Mouse (Mus musculus): ENCODE measurements around the gene Scd3. TPM values are rescaled to one million over a fixed set of nuclear protein-coding genes. Genes with fewer than 3 reads are reported as not detected.

The Scd3 gene
- total RNA-seq (2015; ENCODE audit: low replicate concordance): not detected in 2 replicates
- total RNA-seq (2017; ENCODE audit: low replicate concordance): not detected in 2 replicates

GRCm38 (mm10) chr19:44203015-44203564, at the start of gene Scd3:
Gene Scd3 (plus strand): TSS chr19:44203269.
- ATAC-seq (replicated peaks; ENCODE audit: low FRiP score, poor library complexity, severe bottlenecking): 0 out of 2 replicates have a peak, but pooled peaks have one; percentile 30

GRCm38 (mm10) chr19:44153781-44154180, 49.3 kb upstream of the Scd3 start:
- no peak for ATAC-seq (replicated peaks; ENCODE audit: low FRiP score, poor library complexity, severe bottlenecking)

GRCm38 (mm10) chr19:44157005-44157404, 46.1 kb upstream of the Scd3 start:
- no peak for ATAC-seq (replicated peaks; ENCODE audit: low FRiP score, poor library complexity, severe bottlenecking)

GRCm38 (mm10) chr19:44159386-44159785, 43.7 kb upstream of the Scd3 start:
- ATAC-seq (replicated peaks; ENCODE audit: low FRiP score, poor library complexity, severe bottlenecking): no peak

- ATAC-seq (replicated peaks; ENCODE audit: low FRiP score, poor library complexity, severe bottlenecking): no peak
Measured at GRCm38 (mm10) chr19:44161515-44161914, 41.6 kb upstream of the Scd3 start.

GRCm38 (mm10) chr19:44174835-44175234, 28.2 kb upstream of the Scd3 start:
- no peak for ATAC-seq (replicated peaks; ENCODE audit: low FRiP score, poor library complexity, severe bottlenecking)

- ATAC-seq (replicated peaks; ENCODE audit: low FRiP score, poor library complexity, severe bottlenecking): no peak
Measured at GRCm38 (mm10) chr19:44176741-44177140, 26.3 kb upstream of the Scd3 start.

GRCm38 (mm10) chr19:44180502-44180901, 22.6 kb upstream of the Scd3 start:
- ATAC-seq (replicated peaks; ENCODE audit: low FRiP score, poor library complexity, severe bottlenecking): no peak

- ATAC-seq (replicated peaks; ENCODE audit: low FRiP score, poor library complexity, severe bottlenecking): no peak
Measured at GRCm38 (mm10) chr19:44183968-44184367, 19.1 kb upstream of the Scd3 start.

- no peak for ATAC-seq (replicated peaks; ENCODE audit: low FRiP score, poor library complexity, severe bottlenecking)
Measured at GRCm38 (mm10) chr19:44189056-44189455, 14.0 kb upstream of the Scd3 start.

GRCm38 (mm10) chr19:44192342-44192741, 10.7 kb upstream of the Scd3 start, which contains the start of gene Pkd2l1:
Gene Pkd2l1 (minus strand): TSS chr19:44192442.
- no peak for ATAC-seq (replicated peaks; ENCODE audit: low FRiP score, poor library complexity, severe bottlenecking)

GRCm38 (mm10) chr19:44193906-44194305, 9.2 kb upstream of the Scd3 start:
- no peak for ATAC-seq (replicated peaks; ENCODE audit: low FRiP score, poor library complexity, severe bottlenecking)

- 0 out of 2 replicates have a peak, but pooled peaks have one; percentile 58 for ATAC-seq (replicated peaks; ENCODE audit: low FRiP score, poor library complexity, severe bottlenecking)
Measured at GRCm38 (mm10) chr19:44195138-44195537, 7.9 kb upstream of the Scd3 start.

- ATAC-seq (replicated peaks; ENCODE audit: low FRiP score, poor library complexity, severe bottlenecking): no peak
Measured at GRCm38 (mm10) chr19:44197053-44197852, 5.8 kb upstream of the Scd3 start.

- ATAC-seq (replicated peaks; ENCODE audit: low FRiP score, poor library complexity, severe bottlenecking): no peak
Measured at GRCm38 (mm10) chr19:44198494-44198893, 4.6 kb upstream of the Scd3 start.

GRCm38 (mm10) chr19:44198964-44199363, 4.1 kb upstream of the Scd3 start:
- ATAC-seq (replicated peaks; ENCODE audit: low FRiP score, poor library complexity, severe bottlenecking): no peak

GRCm38 (mm10) chr19:44207079-44207478, 4.0 kb downstream of the Scd3 start:
- ATAC-seq (replicated peaks; ENCODE audit: low FRiP score, poor library complexity, severe bottlenecking): no peak

GRCm38 (mm10) chr19:44215255-44215654, 12.2 kb downstream of the Scd3 start:
- no peak for ATAC-seq (replicated peaks; ENCODE audit: low FRiP score, poor library complexity, severe bottlenecking)

- ATAC-seq (replicated peaks; ENCODE audit: low FRiP score, poor library complexity, severe bottlenecking): no peak
Measured at GRCm38 (mm10) chr19:44217958-44218525, 15.0 kb downstream of the Scd3 start.

- ATAC-seq (replicated peaks; ENCODE audit: low FRiP score, poor library complexity, severe bottlenecking): no peak
Measured at GRCm38 (mm10) chr19:44225728-44226127, 22.7 kb downstream of the Scd3 start.

GRCm38 (mm10) chr19:44229776-44230175, 26.7 kb downstream of the Scd3 start:
- no peak for ATAC-seq (replicated peaks; ENCODE audit: low FRiP score, poor library complexity, severe bottlenecking)
